9 mouse cellular contexts compared by ENCODE assay signal in the genomic region with DNA sequence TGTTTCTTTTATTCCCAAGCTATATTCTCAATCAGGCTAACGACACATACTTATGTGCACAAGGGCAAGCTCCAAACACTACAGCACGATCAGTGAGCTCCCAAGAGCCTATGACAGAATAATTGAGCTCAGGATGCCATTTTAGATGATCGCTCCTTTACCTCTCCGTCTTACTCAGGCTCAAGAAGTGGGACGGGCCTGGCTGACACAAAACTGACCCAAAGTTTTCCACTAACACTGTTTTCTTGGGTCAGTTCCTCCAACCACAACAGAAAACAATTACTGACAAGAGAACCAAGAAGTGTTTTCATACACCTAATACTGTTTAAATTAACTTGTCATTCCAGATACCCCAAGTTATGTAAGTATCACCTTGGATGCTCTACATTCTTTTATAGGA. TPM values are rescaled to one million over a fixed set of nuclear protein-coding genes. Genes with fewer than 3 reads are reported as not detected.
A peak's percentile ranks its signal among the peaks of the same experiment; 100 is the strongest.
DNase-seq lines count a peak whose midpoint lies in the region; ATAC-seq and TF ChIP-seq lines count a peak whose summit lies in the region.
"Had no signal": no experiment of that assay in that cellular context is flagged by ENCODE, and none has a peak within 500 bp of the region (broad histone marks: within the 10 kb centered on the region; RNA-seq: fewer than 3 reads in every experiment).

No protein-coding gene starts in this region.

- WGBS in heart, embryonic 14.5 days = 85% methylated on average over 5 of the region's 5 CpGs
- WGBS in liver, embryonic 12.5 days (ENCODE audit: insufficient replicate concordance) = 80% methylated on average over 5 of the region's 5 CpGs

- no peaks in the 10 kb centered on the region for H3K36me3 ChIP-seq in heart, embryonic 14.5 days (ENCODE audit: control insufficient read depth, insufficient read depth, low read length)
- peaks cover 0 to 17% of the 10 kb centered on the region in 2 experiments for H3K36me3 ChIP-seq in CH12.LX (replicated peaks in 1 of 2; ENCODE audit: control insufficient read depth in 1 of 2, insufficient read depth in 1 of 2, low read length in 1 of 2)
- peaks cover 5% of the 10 kb centered on the region; the same call in 1 of the 2 replicates for H3K36me3 ChIP-seq in liver, embryonic 12.5 days

- H3K4me3 ChIP-seq in heart, embryonic 14.5 days (ENCODE audit: control insufficient read depth in 1 of 2, insufficient read depth in 1 of 2, low read depth in 1 of 2, low read length in 2 of 2) = no peak overlapping the region
- peak overlapping the region; percentile 2 to 85 (median 23) for H3K4me3 ChIP-seq in CH12.LX (replicated peaks in 1 of 3; ENCODE audit: low read depth in 2 of 3, low read length in 2 of 3, poor library complexity in 1 of 3)
- peak overlapping the region; percentile 56; the same call in 1 of the 2 replicates for H3K4me3 ChIP-seq in embryonic fibroblast, embryonic 13.5 days (ENCODE audit: insufficient read depth, low read length)
- H3K4me3 ChIP-seq in liver, embryonic 12.5 days = peak overlapping the region; percentile 92

- intact Hi-C loops in heart, postnatal 25 days (cut with DNase I) = loop anchor here (5.0 to 10.0 kb wide), 3 partner anchors 37 to 900 kb away; partner anchors contain the start of genes Fkbp9 and Pyurf

- H3K27ac ChIP-seq in heart, embryonic 14.5 days (replicated peaks in 1 of 2; ENCODE audit: control insufficient read depth in 1 of 2, insufficient read depth in 1 of 2, low read depth in 2 of 2, low read length in 2 of 2) = no peak overlapping the region
- no peak overlapping the region for H3K27ac ChIP-seq in CH12.LX (ENCODE audit: insufficient read depth, low read depth)
- no peak overlapping the region for H3K27ac ChIP-seq in embryonic fibroblast, embryonic 13.5 days (ENCODE audit: insufficient read depth, low read length)
- H3K27ac ChIP-seq in liver, embryonic 12.5 days = 0 out of 2 replicates have a peak overlapping the region, but pooled peaks have one; percentile 100

- TF ChIP-seq POLR2A in CH12.LX (IDR thresholded peaks at IDR 0.05; ENCODE audit: low read depth, low read length) = no peak
- no peak for TF ChIP-seq POLR2A in embryonic fibroblast, embryonic 13.5 days (IDR thresholded peaks at IDR 0.05; ENCODE audit: low read depth, low read length)

- in situ Hi-C loops in CH12.LX (cut with MboI; ENCODE audit: low pct_ligation_motif_present, low pct_unique_long_range_greater_than_20kb, low sequenced_read_pairs) = no loop called here

- H3K9me3 ChIP-seq in heart, embryonic 14.5 days (ENCODE audit: control insufficient read depth, low read length) = no peaks in the 10 kb centered on the region
- no peaks in the 10 kb centered on the region for H3K9me3 ChIP-seq in CH12.LX (replicated peaks; ENCODE audit: low read length)
- no peaks in the 10 kb centered on the region for H3K9me3 ChIP-seq in liver, embryonic 12.5 days (replicated peaks)

- no peak for ATAC-seq in heart, embryonic 14.5 days (ENCODE audit: insufficient number of reproducible peaks, insufficient read depth, low FRiP score, low read depth)
- no peak for ATAC-seq in liver, embryonic 12.5 days

- no peak for DNase-seq in heart, postnatal 25 days (ENCODE audit: low spot score)
- DNase-seq in CH12.LX (ENCODE audit: extremely low read depth) = no peak
- no peak for DNase-seq in layer of hippocampus, postnatal 14 days (ENCODE audit: low spot score in 2 of 2)
- no peak for DNase-seq in cerebellum, postnatal 25 days
- no peak for DNase-seq in adrenal gland, adult 18-20 months (ENCODE audit: low spot score in 2 of 2)
- DNase-seq: adrenal gland, adult 2 months had no signal

- dilution Hi-C loops in CH12.LX (cut with MboI; ENCODE audit: extremely low pct_ligation_motif_present, extremely low pct_unique_long_range_greater_than_20kb, low sequenced_read_pairs) = no loop called here

- TF ChIP-seq CTCF in CH12.LX (conservative IDR thresholded peaks at IDR 0.05 in 1 of 2, IDR thresholded peaks at IDR 0.05 in 1 of 2; ENCODE audit: low read depth in 2 of 2, low read length in 2 of 2) = no peak
- TF ChIP-seq CTCF in embryonic fibroblast, embryonic 13.5 days (IDR thresholded peaks at IDR 0.05; ENCODE audit: borderline replicate concordance, insufficient read depth, low read length) = no peak

- TF ChIP-seq EP300 in CH12.LX (IDR thresholded peaks at IDR 0.05; ENCODE audit: low read length) = no peak

- TF ChIP-seq RAD21 in CH12.LX (IDR thresholded peaks at IDR 0.05; ENCODE audit: low read depth, low read length) = no peak

- peaks cover 2 to 30% of the 10 kb centered on the region in 2 experiments; a peak in 2 of 4 replicates for H3K4me1 ChIP-seq in heart, embryonic 14.5 days (ENCODE audit: control insufficient read depth in 2 of 2, insufficient read depth in 2 of 2, low read length in 2 of 2)
- H3K4me1 ChIP-seq in CH12.LX (ENCODE audit: control insufficient read depth in 1 of 2, insufficient read depth in 2 of 2) = peaks cover 0 to 44% of the 10 kb centered on the region in 2 experiments; a peak in 2 of 4 replicates
- H3K4me1 ChIP-seq in embryonic fibroblast, embryonic 13.5 days (ENCODE audit: control insufficient read depth, insufficient read depth, low read length) = peaks cover 3% of the 10 kb centered on the region
- H3K4me1 ChIP-seq in liver, embryonic 12.5 days = peaks cover 47% of the 10 kb centered on the region

- peaks cover 69% of the 10 kb centered on the region for H3K79me2 ChIP-seq in CH12.LX (replicated peaks; ENCODE audit: control insufficient read depth, extremely low read depth, insufficient read depth, poor library complexity, severe bottlenecking)

- no peaks in the 10 kb centered on the region for H3K27me3 ChIP-seq in heart, embryonic 14.5 days (ENCODE audit: control insufficient read depth, insufficient read depth, low read length)
- no peaks in the 10 kb centered on the region for H3K27me3 ChIP-seq in CH12.LX (replicated peaks)
- H3K27me3 ChIP-seq in liver, embryonic 12.5 days (replicated peaks) = no peaks in the 10 kb centered on the region

- no peak overlapping the region for H3K9ac ChIP-seq in heart, embryonic 14.5 days (ENCODE audit: low read length)
- H3K9ac ChIP-seq in CH12.LX (ENCODE audit: insufficient read depth, low read depth) = peak overlapping the region; percentile 33; the same call in 1 of the 2 replicates
- 0 out of 2 replicates have a peak overlapping the region, but pooled peaks have one; percentile 0 for H3K9ac ChIP-seq in liver, embryonic 12.5 days

- peak overlapping the region; percentile 92 for H3K4me2 ChIP-seq in heart, embryonic 14.5 days (ENCODE audit: low read length)
- H3K4me2 ChIP-seq in CH12.LX (ENCODE audit: insufficient read depth, low read depth, poor library complexity, severe bottlenecking) = peak overlapping the region; percentile 79; the same call in 1 of the 2 replicates
- peak overlapping the region; percentile 80 for H3K4me2 ChIP-seq in liver, embryonic 12.5 days

TF ChIP-seq in CH12.LX, 34 proteins besides CTCF, POLR2A, EP300 and RAD21:
- TF ChIP-seq GABPA (IDR thresholded peaks at IDR 0.05; ENCODE audit: insufficient replicate concordance, low read depth, low read length) (no peak), IRF4 (IDR thresholded peaks at IDR 0.05; ENCODE audit: low read depth, low read length) (peak; percentile 62; the same call in 1 of the 2 replicates)

RNA-seq across cellular contexts. Expression of gene Kbtbd2, which starts 2.8 kb away (rescaled TPM):
- 35.1 and 36.3 TPM in 2 replicates for polyA plus RNA-seq in heart, embryonic 14.5 days (2014; fragmentation: Nextera tagmentation; extraction: Ambion mirVana)
- total RNA-seq in heart, postnatal 25 days (2021) = 10 to 100 TPM; 30.1 to 30.7 TPM
- total RNA-seq in CH12.LX (2012; rRNA removed) (11.0 and 13.3 TPM in 2 replicates), CH12.LX (2014; rRNA removed) (29.5 and 34.2 TPM in 2 replicates)
- polyA plus RNA-seq in CH12.LX (2012; ENCODE audit: insufficient read length, low read depth) = 8.4 and 9.3 TPM in 2 replicates
- polyA plus RNA-seq in embryonic fibroblast, embryonic 13.5 days (2011; ENCODE audit: insufficient read length, low read depth, missing spikeins) = 37.8 and 47.3 TPM in 2 replicates
- polyA plus RNA-seq in liver, embryonic 12.5 days (2016; fragmentation: Nextera tagmentation; extraction: Ambion mirVana) = 23.9 and 25.3 TPM in 2 replicates
- total RNA-seq in layer of hippocampus, postnatal 14 days (2021) = 10 to 100 TPM; 44.4 TPM
- 10 to 100 TPM; 29.1 to 33.0 TPM for total RNA-seq in adrenal gland, adult 18-20 months (2021)

RNA-seq across cellular contexts. Expression of gene Fkbp9, which starts 37.0 kb away (rescaled TPM):
- polyA plus RNA-seq in heart, embryonic 14.5 days (2014; fragmentation: Nextera tagmentation; extraction: Ambion mirVana) = 147 and 148 TPM in 2 replicates
- total RNA-seq in heart, postnatal 25 days (2021) = 10 to 100 TPM; 77.3 to 84.5 TPM
- total RNA-seq in CH12.LX (2012; rRNA removed) = 0.97 and 1.7 TPM in 2 replicates
- total RNA-seq in CH12.LX (2014; rRNA removed) = not detected in 2 replicates
- 0.07 and 0.08 TPM in 2 replicates for polyA plus RNA-seq in CH12.LX (2012; ENCODE audit: insufficient read length, low read depth)
- polyA plus RNA-seq in embryonic fibroblast, embryonic 13.5 days (2011; ENCODE audit: insufficient read length, low read depth, missing spikeins) = 340 and 352 TPM in 2 replicates
- polyA plus RNA-seq in liver, embryonic 12.5 days (2016; fragmentation: Nextera tagmentation; extraction: Ambion mirVana) = 34.3 and 35.0 TPM in 2 replicates
- 10 to 100 TPM; 34.7 to 38.7 TPM for total RNA-seq in layer of hippocampus, postnatal 14 days (2021)
- 10 to 100 TPM; 69.1 to 80.0 TPM for total RNA-seq in adrenal gland, adult 18-20 months (2021)

Comparison
In these comparisons a context has a peak if more than half of its experiments do, and no peak if none do; other contexts are left out.
1. H3K4me3 ChIP-seq: peak in CH12.LX (3 of 3), embryonic fibroblast, embryonic 13.5 days (single experiment) and liver, embryonic 12.5 days (single experiment); none in heart, embryonic 14.5 days (0 of 2).
2. RNA of gene Fkbp9, which starts 37.0 kb away (total RNA-seq): 77.3 to 84.5 TPM in heart, postnatal 25 days, 69.1 to 80.0 TPM in adrenal gland, adult 18-20 months and 34.7 to 38.7 TPM in layer of hippocampus, postnatal 14 days; 0.97 to 1.7 TPM in CH12.LX; every median in the first group is over 10 times any median in the second.
3. Peak in every context shown above with its lines, with median percentiles within 50 percentile points of each other: H3K4me2 ChIP-seq.